ENCODE assay signal across 17 mouse cellular contexts in the genomic region with DNA sequence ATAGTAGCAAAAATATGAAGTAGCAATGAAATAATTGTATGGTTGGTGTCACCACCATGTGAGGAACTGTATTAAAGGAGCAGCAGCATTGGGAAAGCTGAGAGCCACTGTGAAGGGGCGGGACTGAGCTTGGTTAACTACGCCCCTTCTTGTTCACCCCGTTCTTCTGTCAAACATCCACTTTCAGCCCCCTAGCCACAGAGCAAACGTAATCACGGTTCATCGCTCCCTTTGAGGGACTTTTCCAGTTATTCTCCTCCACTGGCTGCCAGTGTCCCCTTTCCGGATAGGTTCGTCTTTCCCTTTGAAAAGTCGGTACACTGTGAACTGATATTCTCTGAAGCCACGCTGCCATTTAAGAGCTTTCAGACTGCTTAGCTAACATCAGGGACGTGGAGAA.
A peak's percentile ranks its signal among the peaks of the same experiment; 100 is the strongest.
DNase-seq lines count a peak whose midpoint lies in the region; ATAC-seq and TF ChIP-seq lines count a peak whose summit lies in the region.
"Had no signal": no experiment of that assay in that cellular context is flagged by ENCODE, and none has a peak within 500 bp of the region (broad histone marks: within the 10 kb centered on the region; RNA-seq: fewer than 3 reads in every experiment).

No protein-coding gene starts in this region.

- TF ChIP-seq POLR2A in brain, embryonic 14.5 days (IDR thresholded peaks at IDR 0.05; ENCODE audit: borderline replicate concordance, extremely low read depth, insufficient read depth, insufficient read length, poor library complexity, severe bottlenecking) = no peak

- H3K4me1 ChIP-seq in kidney, embryonic 15.5 days = peaks cover 5% of the 10 kb centered on the region; the same call in 1 of the 2 replicates
- no peaks in the 10 kb centered on the region for H3K4me1 ChIP-seq in hindbrain, embryonic 14.5 days (replicated peaks; ENCODE audit: control insufficient read depth, insufficient read depth, low read length)
- no peaks in the 10 kb centered on the region for H3K4me1 ChIP-seq in liver, embryonic 11.5 days (replicated peaks; ENCODE audit: control insufficient read depth, insufficient read depth, low read length)
- H3K4me1 ChIP-seq: heart, embryonic 10.5 days; liver, embryonic 12.5 days had no signal

- H3K9me3 ChIP-seq in kidney, embryonic 15.5 days (replicated peaks) = no peaks in the 10 kb centered on the region
- H3K9me3 ChIP-seq in hindbrain, embryonic 14.5 days (ENCODE audit: control insufficient read depth, low read length) = no peaks in the 10 kb centered on the region
- H3K9me3 ChIP-seq in liver, embryonic 11.5 days (ENCODE audit: control insufficient read depth, low read length) = no peaks in the 10 kb centered on the region
- H3K9me3 ChIP-seq: heart, embryonic 10.5 days; liver, embryonic 12.5 days had no signal

- no peak for TF ChIP-seq CTCF in brain, embryonic 14.5 days (IDR thresholded peaks at IDR 0.05; ENCODE audit: borderline replicate concordance, extremely low read depth, insufficient read depth, insufficient read length)

- WGBS in kidney, embryonic 15.5 days = 44% methylated on average over 11 of the region's 11 CpGs
- WGBS in hindbrain, embryonic 14.5 days = 22% methylated on average over 11 of the region's 11 CpGs
- 73% methylated on average over 11 of the region's 11 CpGs for WGBS in liver, embryonic 11.5 days

- no peak overlapping the region for H3K9ac ChIP-seq in kidney, embryonic 15.5 days
- H3K9ac ChIP-seq in hindbrain, embryonic 14.5 days = no peak overlapping the region
- no peak overlapping the region for H3K9ac ChIP-seq in liver, embryonic 11.5 days (ENCODE audit: low read depth, low read length)
- H3K9ac ChIP-seq: liver, embryonic 12.5 days had no signal

- H3K4me3 ChIP-seq in kidney, embryonic 15.5 days (replicated peaks) = no peak overlapping the region
- H3K4me3 ChIP-seq in hindbrain, embryonic 14.5 days (replicated peaks; ENCODE audit: low read length) = no peak overlapping the region
- H3K4me3 ChIP-seq in liver, embryonic 11.5 days (ENCODE audit: low read depth, low read length) = no peak overlapping the region
- H3K4me3 ChIP-seq: heart, embryonic 10.5 days; liver, embryonic 12.5 days had no signal

- no peaks in the 10 kb centered on the region for H3K27me3 ChIP-seq in kidney, embryonic 15.5 days
- H3K27me3 ChIP-seq in hindbrain, embryonic 14.5 days (ENCODE audit: control insufficient read depth, insufficient read depth, low read length) = no peaks in the 10 kb centered on the region
- no peaks in the 10 kb centered on the region for H3K27me3 ChIP-seq in liver, embryonic 11.5 days (replicated peaks; ENCODE audit: control insufficient read depth, insufficient read depth, low read length)
- H3K27me3 ChIP-seq: liver, embryonic 12.5 days had no signal

- DNase-seq in kidney, adult 8-10 months = no peak
- DNase-seq in brain, embryonic 14.5 days (ENCODE audit: low read depth) = peak; percentile 42
- DNase-seq in embryo, embryonic 11 days = peak; percentile 25
- DNase-seq in hindbrain, embryonic 14.5 days (ENCODE audit: low spot score) = no peak
- DNase-seq in spleen, adult 12 weeks (ENCODE audit: low spot score) = no peak
- DNase-seq in liver, embryonic 11.5 days (ENCODE audit: low spot score) = no peak
- no peak for DNase-seq in frontal cortex, adult 2 months (ENCODE audit: extremely low spot score in 1 of 2, low spot score in 1 of 2)
- DNase-seq: adrenal gland, postnatal 25 days; cerebellum, postnatal 25 days; gastrocnemius, postnatal 10 days; lung, postnatal 10 days; right cerebral cortex, postnatal 14 days; thymus, adult 2 months had no signal

- H3K27ac ChIP-seq in kidney, embryonic 15.5 days = no peak overlapping the region
- H3K27ac ChIP-seq in hindbrain, embryonic 14.5 days = no peak overlapping the region
- no peak overlapping the region for H3K27ac ChIP-seq in liver, embryonic 11.5 days (ENCODE audit: low read depth, low read length)
- H3K27ac ChIP-seq: heart, embryonic 10.5 days; liver, embryonic 12.5 days had no signal

- H3K4me2 ChIP-seq in kidney, embryonic 15.5 days = peak overlapping the region; percentile 46
- peak overlapping the region; percentile 15; the same call in 1 of the 2 replicates for H3K4me2 ChIP-seq in hindbrain, embryonic 14.5 days (replicated peaks)
- no peak overlapping the region for H3K4me2 ChIP-seq in liver, embryonic 11.5 days
- H3K4me2 ChIP-seq: liver, embryonic 12.5 days had no signal

- ATAC-seq in kidney, embryonic 15.5 days (replicated peaks; ENCODE audit: low FRiP score) = 0 out of 2 replicates have a peak, but pooled peaks have one; percentile 40
- no peak for ATAC-seq in hindbrain, embryonic 14.5 days (ENCODE audit: low FRiP score)
- ATAC-seq in liver, embryonic 11.5 days (replicated peaks; ENCODE audit: low FRiP score) = no peak
- ATAC-seq: intestine, postnatal 0 days; liver, embryonic 12.5 days had no signal

- no peaks in the 10 kb centered on the region for H3K36me3 ChIP-seq in kidney, embryonic 15.5 days
- no peaks in the 10 kb centered on the region for H3K36me3 ChIP-seq in hindbrain, embryonic 14.5 days (replicated peaks; ENCODE audit: control insufficient read depth, insufficient read depth)
- no peaks in the 10 kb centered on the region for H3K36me3 ChIP-seq in liver, embryonic 11.5 days (ENCODE audit: control insufficient read depth, insufficient read depth, low read length)
- H3K36me3 ChIP-seq: heart, embryonic 10.5 days; liver, embryonic 12.5 days had no signal

Comparison
In these comparisons a context has a peak if more than half of its experiments do, and no peak if none do; other contexts are left out.
1. DNase-seq: peak in brain, embryonic 14.5 days (single experiment) and embryo, embryonic 11 days (single experiment); none in kidney, adult 8-10 months (0 of 2), hindbrain, embryonic 14.5 days (single experiment), spleen, adult 12 weeks (single experiment), liver, embryonic 11.5 days (single experiment) and frontal cortex, adult 2 months (0 of 2).